Mouse (Mus musculus) kidney, embryonic 16.5 days (tissue): ENCODE measurements at regions not wholly inside any gene's neighbourhood (a gene's known extent, or its start where the extent isn't known, plus 50 kb on each side); places are given as distances from the start of the nearest gene placed in this dataset.

Experiments
- ATAC-seq: fragments of 200-750 bp; cut with Nextera tagmentation; 2 replicates; pipeline ENCODE4 v1.8.0; 2017; ENCODE audit warnings: moderate TSS enrichment; ENCODE audit not compliant: low FRiP score, low TSS enrichment
- H3K27ac ChIP-seq: fragments of 300-500 bp; sonication (generic); 2 replicates; pipeline ENCODE4 v1.5.1; 2014; ENCODE audit warnings: low read length
- H3K27me3 ChIP-seq: fragments of 300-500 bp; sonication (generic); 2 replicates; pipeline ENCODE4 v1.6.1; 2014; ENCODE audit warnings: low read length, control low read depth, mixed read lengths; ENCODE audit not compliant: insufficient read depth
- H3K36me3 ChIP-seq: fragments of 300-500 bp; sonication (generic); 2 replicates; pipeline ENCODE4 v1.6.1; 2014; ENCODE audit warnings: low read length, control low read depth, mixed read lengths; ENCODE audit not compliant: insufficient read depth
- H3K4me1 ChIP-seq: fragments of 300-500 bp; sonication (generic); 2 replicates; pipeline ENCODE4 v1.6.1; 2014; ENCODE audit warnings: low read length, control low read depth, mixed read lengths; ENCODE audit not compliant: insufficient read depth
- H3K4me2 ChIP-seq: fragments of 300-500 bp; sonication (generic); replicated peaks from 2 replicates; pipeline ENCODE4 v1.6.1; 2014; ENCODE audit warnings: low read depth, low read length
- H3K4me3 ChIP-seq: fragments of 300-500 bp; sonication (generic); 2 replicates; pipeline ENCODE4 v1.5.1; 2014; ENCODE audit warnings: mild to moderate bottlenecking, low read length
- H3K9ac ChIP-seq: fragments of 300-500 bp; sonication (generic); replicated peaks from 2 replicates; pipeline ENCODE4 v1.6.1; 2014; ENCODE audit warnings: low read length
- H3K9me3 ChIP-seq: fragments of 300-500 bp; sonication (generic); 2 replicates; pipeline ENCODE4 v1.6.1; 2016; ENCODE audit warnings: low read length, control low read depth
- WGBS: fragments of 180-500 bp; shearing (Covaris S2); extraction: QIAGEN DNeasy Blood & Tissue Kit; methylation state at CpG from one replicate; pipeline ENCODE4 v1.1.7; 2014; 5-methylcytosine and 5-hydroxymethylcytosine counted together

- Histone ChIP-seq H3K4me3 (no peak overlapping the region), H3K36me3 (no peaks in the 10 kb centered on the region), H3K4me1 (peaks cover 12% of the 10 kb centered on the region; the same call in 1 of the 2 replicates), H3K9ac (no peak overlapping the region), H3K27me3 (no peaks in the 10 kb centered on the region), H3K27ac (peak overlapping the region; percentile 31; the same call in 1 of the 2 replicates), H3K4me2 (no peak overlapping the region), H3K9me3 (no peaks in the 10 kb centered on the region)
- ATAC-seq = peak; percentile 81
- 32% methylated on average over 12 of the region's 12 CpGs for WGBS
These were observed 56.7 kb upstream of the Med4 start for GRCm38 (mm10) chr14:73453164-73453563.

- Histone ChIP-seq H3K27me3 (no peaks in the 10 kb centered on the region), H3K4me2 (no peak overlapping the region), H3K4me3 (no peak overlapping the region), H3K9me3 (no peaks in the 10 kb centered on the region), H3K27ac (peak overlapping the region; percentile 31; the same call in 1 of the 2 replicates), H3K9ac (no peak overlapping the region), H3K36me3 (no peaks in the 10 kb centered on the region), H3K4me1 (peaks cover 12% of the 10 kb centered on the region; the same call in 1 of the 2 replicates)
- ATAC-seq = no peak
- WGBS = 77% methylated on average over 7 of the region's 7 CpGs
These were observed 57.3 kb upstream of the Med4 start for GRCm38 (mm10) chr14:73452321-73453082.

DNA sequence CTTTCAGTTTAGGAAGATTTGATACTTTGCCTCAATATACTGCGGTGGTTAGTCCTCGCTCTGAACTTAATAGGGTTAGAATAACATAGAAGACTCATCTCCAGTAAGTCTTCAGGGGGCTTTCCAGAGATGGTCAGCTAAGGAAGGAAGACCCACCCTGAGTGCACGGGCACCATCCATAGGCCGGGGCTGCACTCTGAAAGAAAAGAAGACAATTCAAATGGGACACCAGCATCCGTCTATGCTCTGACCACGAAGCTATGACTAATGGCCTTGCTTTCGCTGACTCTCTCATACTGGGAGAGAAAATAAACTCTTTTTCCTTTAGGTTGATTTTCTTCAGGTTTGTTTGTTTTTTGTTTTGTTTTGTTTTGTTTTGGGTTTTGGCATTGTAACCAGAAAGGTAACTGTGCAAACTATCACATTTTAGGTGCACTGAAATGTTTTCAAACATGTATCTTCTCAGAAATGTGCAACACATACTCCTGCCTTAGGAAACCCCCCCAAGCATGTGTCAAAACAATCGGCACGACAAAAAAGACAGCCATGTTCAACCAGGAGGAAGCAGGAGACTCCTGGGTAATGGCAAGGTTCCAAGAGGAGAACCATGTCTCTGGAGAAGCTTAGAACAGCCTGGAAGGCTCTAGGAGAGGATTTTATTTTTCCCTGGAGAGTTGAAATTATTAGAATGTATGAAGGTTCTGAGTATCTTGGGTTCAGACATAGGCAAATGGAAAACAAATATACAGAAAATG is 58.4 kb upstream of the Med4 start:
- Histone ChIP-seq H3K9ac (no peak overlapping the region), H3K4me3 (no peak overlapping the region), H3K27ac (no peak overlapping the region), H3K4me2 (no peak overlapping the region), H3K9me3 (no peaks in the 10 kb centered on the region), H3K27me3 (no peaks in the 10 kb centered on the region), H3K4me1 (peaks cover 14% of the 10 kb centered on the region; the same call in 1 of the 2 replicates), H3K36me3 (no peaks in the 10 kb centered on the region)
- WGBS = 77% methylated on average over 9 of the region's 9 CpGs
- no peak for ATAC-seq

GRCm38 (mm10) chr14:73449901-73450495 is 59.8 kb upstream of the Med4 start:
- Histone ChIP-seq H3K9me3 (no peaks in the 10 kb centered on the region), H3K4me1 (peaks cover 28% of the 10 kb centered on the region), H3K9ac (no peak overlapping the region), H3K27me3 (no peaks in the 10 kb centered on the region), H3K4me3 (no peak overlapping the region), H3K4me2 (no peak overlapping the region), H3K27ac (peak overlapping the region; percentile 71), H3K36me3 (no peaks in the 10 kb centered on the region)
- 62% methylated on average over 6 of the region's 6 CpGs for WGBS
- no peak for ATAC-seq

DNA sequence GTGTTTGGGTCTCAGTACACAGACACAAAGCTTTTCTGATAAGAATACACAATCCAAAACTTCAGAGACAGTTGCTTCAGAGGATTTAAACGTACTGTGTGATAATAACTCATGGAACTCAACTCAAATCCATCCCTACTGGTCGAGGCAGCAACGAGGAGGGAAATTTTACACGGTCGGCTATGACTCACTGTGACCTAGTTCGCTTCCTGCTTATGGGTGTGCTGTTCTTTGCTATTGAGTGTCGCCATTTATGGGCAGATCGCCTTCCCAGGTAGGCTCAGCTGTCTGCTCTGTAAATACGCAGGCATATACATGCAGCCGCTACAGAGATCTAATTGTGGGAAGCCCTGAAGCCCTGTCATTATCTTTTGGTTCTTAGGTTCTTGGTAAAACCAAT is 60.7 kb upstream of the Med4 start:
- Histone ChIP-seq H3K4me1 (peaks cover 33% of the 10 kb centered on the region), H3K9ac (no peak overlapping the region), H3K27ac (no peak overlapping the region), H3K9me3 (no peaks in the 10 kb centered on the region), H3K4me2 (no peak overlapping the region), H3K36me3 (no peaks in the 10 kb centered on the region), H3K4me3 (no peak overlapping the region), H3K27me3 (no peaks in the 10 kb centered on the region)
- ATAC-seq = no peak
- WGBS = 74% methylated on average over 10 of the region's 10 CpGs

- 45% methylated on average over 6 of the region's 6 CpGs for WGBS
- ATAC-seq = peak; percentile 90
- no peak overlapping the region for H3K4me2 ChIP-seq
- H3K4me1 ChIP-seq = peaks cover 26% of the 10 kb centered on the region
- H3K27ac ChIP-seq = peak overlapping the region; percentile 93
- no peak overlapping the region for H3K4me3 ChIP-seq
- H3K9ac ChIP-seq = no peak overlapping the region
- no peaks in the 10 kb centered on the region for H3K9me3 ChIP-seq
- H3K27me3 ChIP-seq = no peaks in the 10 kb centered on the region
- no peaks in the 10 kb centered on the region for H3K36me3 ChIP-seq
These were observed 60.6 kb upstream of the Itm2b start for GRCm38 (mm10) chr14:73445508-73446256.

GRCm38 (mm10) chr14:73444733-73445132 is 59.6 kb upstream of the Itm2b start:
- Histone ChIP-seq H3K27me3 (no peaks in the 10 kb centered on the region), H3K27ac (peak overlapping the region; percentile 93), H3K36me3 (no peaks in the 10 kb centered on the region), H3K9ac (no peak overlapping the region), H3K9me3 (no peaks in the 10 kb centered on the region), H3K4me2 (no peak overlapping the region), H3K4me3 (no peak overlapping the region), H3K4me1 (peaks cover 24% of the 10 kb centered on the region)
- WGBS = 59% methylated on average over 3 of the region's 3 CpGs
- 0 out of 2 replicates have a peak, but pooled peaks have one; percentile 13 for ATAC-seq

DNA sequence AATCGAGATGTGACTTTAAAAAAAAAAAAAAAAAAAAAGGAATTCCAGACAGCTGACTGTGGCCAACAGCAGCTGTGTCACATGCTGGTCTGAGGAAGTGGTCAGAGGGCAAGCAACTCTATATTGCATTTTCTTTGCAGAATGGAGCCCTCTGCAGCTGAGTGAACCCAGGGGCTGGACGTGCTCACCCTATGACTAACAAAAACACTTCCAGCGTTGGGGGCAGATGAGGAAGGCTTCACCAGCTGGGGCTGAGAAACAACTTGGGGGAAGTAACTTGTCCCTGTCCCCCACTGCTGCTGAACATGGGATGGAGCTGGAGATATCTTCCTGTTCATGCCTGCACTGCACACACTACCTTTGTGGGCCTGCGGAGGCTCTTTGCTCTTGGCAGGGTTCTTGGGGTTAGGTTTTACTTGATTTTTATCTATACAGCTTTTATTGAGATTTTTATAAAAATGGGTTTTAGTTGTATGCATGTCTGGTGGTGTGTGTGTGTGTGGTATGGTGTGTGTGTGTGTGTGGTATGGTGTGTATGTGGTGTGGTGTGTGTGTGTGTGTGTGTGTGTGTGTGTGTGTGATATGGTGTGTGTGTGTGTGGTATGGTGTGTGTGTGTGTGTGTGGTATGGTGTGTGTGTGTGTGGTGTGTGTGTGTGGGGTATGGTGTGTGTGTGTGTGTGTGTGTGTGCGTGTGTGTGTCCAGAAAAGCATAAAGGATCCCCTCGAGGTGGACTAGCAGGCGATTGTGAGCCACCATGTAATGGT is 57.0 kb upstream of the Itm2b start:
- Histone ChIP-seq H3K4me1 (peaks cover 21% of the 10 kb centered on the region), H3K4me3 (no peak overlapping the region), H3K27me3 (no peaks in the 10 kb centered on the region), H3K4me2 (no peak overlapping the region), H3K36me3 (no peaks in the 10 kb centered on the region), H3K27ac (peak overlapping the region; percentile 68; the same call in 1 of the 2 replicates), H3K9me3 (no peaks in the 10 kb centered on the region), H3K9ac (no peak overlapping the region)
- ATAC-seq = peak; percentile 62; the same call in 1 of the 2 replicates
- WGBS = 53% methylated on average over 7 of the region's 7 CpGs
